Mouse (Mus musculus) liver, adult 2 months (tissue): ENCODE data around the gene Mtmr4. TPM values are rescaled to one million over a fixed set of nuclear protein-coding genes. Genes with fewer than 3 reads are reported as not detected.

ENCODE experiments used
- DNase-seq: peaks from one replicate; pipeline ENCODE4 v3.0.0-alpha.2; 2011; ENCODE audit warnings: low read depth, low spot score; ENCODE audit errors: extremely low read depth
- H3K27ac ChIP-seq: fragments of 200-500 bp; replicated peaks from 2 replicates; pipeline ENCODE4 v1.5.1; 2012; ENCODE audit warnings: low read depth, mild to moderate bottlenecking, control low read depth, inconsistent platforms, low read length; ENCODE audit not compliant: insufficient read depth
- H3K27me3 ChIP-seq: fragments of 200-500 bp; 2 replicates; pipeline ENCODE4 v1.6.1; 2012; ENCODE audit warnings: mild to moderate bottlenecking, moderate library complexity, low read length, inconsistent platforms; ENCODE audit not compliant: control insufficient read depth, insufficient read depth
- H3K36me3 ChIP-seq: fragments of 200-500 bp; 2 replicates; pipeline ENCODE4 v1.6.1; 2012; ENCODE audit warnings: low read length, inconsistent platforms; ENCODE audit not compliant: control insufficient read depth, insufficient read depth
- H3K4me1 ChIP-seq: fragments of 200-500 bp; 2 replicates; pipeline ENCODE4 v1.6.1; 2011; ENCODE audit warnings: low read length; ENCODE audit not compliant: control insufficient read depth, insufficient read depth
- H3K4me3 ChIP-seq: fragments of 200-500 bp; 2 replicates; pipeline ENCODE4 v1.5.1; 2011; ENCODE audit warnings: low read depth, mild to moderate bottlenecking, control low read depth, low read length, moderate library complexity; ENCODE audit not compliant: insufficient read depth
- H3K79me2 ChIP-seq: fragments of 200-500 bp; 2 replicates; pipeline ENCODE4 v1.6.1; 2012; ENCODE audit warnings: inconsistent platforms, mild to moderate bottlenecking, low read length, moderate library complexity; ENCODE audit not compliant: control insufficient read depth, insufficient read depth
- H3K9ac ChIP-seq: fragments of 200-500 bp; 2 replicates; pipeline ENCODE4 v1.6.1; 2012; ENCODE audit warnings: low read depth, mild to moderate bottlenecking, control low read depth, inconsistent platforms, low read length
- CTCF ChIP-seq: fragments of 200-500 bp; IDR thresholded peaks from 2 replicates; pipeline ENCODE4 v1.5.1; 2011; ENCODE audit warnings: low read depth, low read length, control low read depth
- POLR2A ChIP-seq: fragments of 200-500 bp; IDR thresholded peaks from 2 replicates; pipeline ENCODE4 v1.6.1; 2011; ENCODE audit warnings: low read length, control low read depth; ENCODE audit not compliant: insufficient read depth; ENCODE audit errors: extremely low read depth
- WGBS: fragments of 180-500 bp; shearing (Covaris S2); methylation state at CpG from one replicate; pipeline ENCODE4 v1.1.7; 2018; 5-methylcytosine and 5-hydroxymethylcytosine counted together
- polyA plus RNA-seq: library from polyadenylated mRNA; depleted of rRNA; stranded (reverse); fragments of >200 nt; gene quantifications from 2 replicates; pipeline ENCODE4 v1.2.3, GENCODE M21; 2012; rRNA removed
- total RNA-seq: library from RNA; depleted of rRNA; stranded (reverse); fragments of >200 nt; gene quantifications from 2 replicates; pipeline ENCODE4 v1.2.3, GENCODE M21; 2014; rRNA removed

Gene Mtmr4
- total RNA-seq (13.4 and 18.6 TPM in 2 replicates), polyA plus RNA-seq (18.1 and 22.9 TPM in 2 replicates)

DNA sequence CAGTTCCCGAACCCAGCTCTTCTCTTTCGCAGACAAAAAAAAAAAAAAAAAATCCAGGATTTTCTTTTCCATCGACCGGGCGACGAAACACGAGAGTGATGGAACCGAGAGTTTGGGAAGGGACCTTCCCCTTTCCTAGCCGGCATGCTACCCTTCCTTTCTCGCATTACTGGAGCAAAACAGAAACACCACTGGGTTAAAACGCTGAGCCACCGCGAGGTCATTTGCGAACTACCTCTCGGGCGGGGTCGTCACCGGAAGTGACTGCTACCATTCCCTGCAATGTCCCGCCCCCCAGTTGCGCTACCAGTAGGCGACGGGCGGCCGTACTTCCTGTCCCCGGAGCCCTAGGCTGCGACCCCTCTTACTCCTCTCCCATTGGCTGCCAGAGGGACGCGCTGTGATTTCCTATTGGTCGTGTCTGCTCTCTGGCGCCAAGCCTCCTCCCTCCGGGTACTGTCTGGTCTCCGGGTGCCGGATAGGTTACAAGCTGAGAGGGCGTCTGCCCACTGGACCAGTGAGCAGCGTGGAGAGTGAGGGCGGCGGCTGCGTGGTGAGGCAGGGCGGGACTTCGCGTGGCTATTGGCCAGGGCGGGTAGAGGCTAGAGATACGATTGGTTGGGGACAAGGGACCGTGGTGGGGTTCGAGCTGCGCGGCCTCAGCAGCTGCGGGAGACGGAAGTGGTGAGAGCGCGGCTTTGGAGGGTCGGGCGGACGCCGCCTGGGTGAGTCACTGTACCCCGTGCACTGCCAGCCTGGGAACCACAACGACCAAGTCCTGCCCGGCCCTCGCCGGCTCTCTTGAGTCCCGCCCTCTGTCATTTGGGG, at the start of gene Mtmr4:
Gene Mtmr4 (plus strand): TSS at position 637 of the 828 bp plus-strand sequence.
- no peaks in the 10 kb centered on the region for H3K27me3 ChIP-seq
- peak; percentile 97 for DNase-seq
- peaks cover 12% of the 10 kb centered on the region; the same call in 1 of the 2 replicates for H3K79me2 ChIP-seq
- H3K36me3 ChIP-seq = no peaks in the 10 kb centered on the region
- under 1% methylated on average over 61 of the region's 61 CpGs for WGBS
- H3K4me3 ChIP-seq = peak within 1 kb of the TSS; percentile 77
- TF ChIP-seq CTCF (no peak), POLR2A (peak; percentile 84)
- H3K4me1 ChIP-seq = peaks cover 23% of the 10 kb centered on the region
- H3K27ac ChIP-seq = peak within 1 kb of the TSS; percentile 97
- H3K9ac ChIP-seq = peak within 1 kb of the TSS; percentile 93

DNA sequence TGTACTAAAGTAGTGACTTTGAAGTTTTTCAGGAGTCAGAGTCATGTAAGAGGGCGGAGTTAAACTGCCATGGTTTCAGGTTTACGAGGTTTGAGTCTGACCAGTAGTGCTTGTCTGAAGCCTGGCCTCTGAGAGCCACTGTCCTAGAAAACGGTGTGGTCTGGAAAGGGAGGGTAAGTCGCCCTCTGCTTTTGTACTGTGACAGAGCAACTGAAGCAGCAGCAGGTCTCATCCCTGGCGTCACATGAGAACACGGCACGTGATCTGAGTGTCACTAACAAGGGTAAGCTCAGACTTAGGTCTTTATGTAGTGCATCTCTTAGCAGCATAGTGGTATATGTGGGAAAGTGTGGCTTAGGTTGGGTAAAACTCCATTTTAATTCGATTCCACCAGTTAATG, 49.7 kb upstream of the Mtmr4 start:
- Histone ChIP-seq H3K27me3 (no peaks in the 10 kb centered on the region), H3K79me2 (no peaks in the 10 kb centered on the region), H3K36me3 (no peaks in the 10 kb centered on the region), H3K27ac (no peak overlapping the region), H3K4me1 (no peaks in the 10 kb centered on the region), H3K9ac (no peak overlapping the region), H3K4me3 (no peak overlapping the region)
- no peak for DNase-seq
- 61% methylated on average over 8 of the region's 8 CpGs for WGBS
- no peak for TF ChIP-seq CTCF
- TF ChIP-seq POLR2A = no peak

DNA sequence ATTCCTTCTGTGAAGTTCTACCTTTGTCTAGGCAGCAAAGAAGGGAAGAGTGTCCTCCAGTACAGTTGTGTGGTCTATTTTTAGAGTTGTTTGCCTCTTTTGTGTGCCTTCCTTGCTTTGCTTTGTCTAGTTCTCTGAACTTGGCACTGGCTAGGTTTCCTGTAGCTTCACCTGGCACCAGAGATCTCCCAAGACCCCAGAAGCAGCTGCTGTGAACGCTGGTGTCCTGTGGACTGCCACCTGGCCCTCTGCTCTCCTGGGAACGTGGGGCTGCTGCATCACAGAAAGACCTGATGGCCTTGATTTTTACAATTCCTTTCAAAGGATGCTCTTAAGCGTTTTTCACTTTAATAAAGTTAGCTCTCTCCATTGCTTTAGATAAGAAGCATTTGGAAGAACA, 49.1 kb upstream of the Mtmr4 start:
- Histone ChIP-seq H3K4me1 (no peaks in the 10 kb centered on the region), H3K9ac (no peak overlapping the region), H3K27ac (no peak overlapping the region), H3K36me3 (no peaks in the 10 kb centered on the region), H3K79me2 (no peaks in the 10 kb centered on the region), H3K27me3 (no peaks in the 10 kb centered on the region), H3K4me3 (no peak overlapping the region)
- no peak for TF ChIP-seq CTCF
- 57% methylated on average over 3 of the region's 3 CpGs for WGBS
- no peak for DNase-seq

DNA sequence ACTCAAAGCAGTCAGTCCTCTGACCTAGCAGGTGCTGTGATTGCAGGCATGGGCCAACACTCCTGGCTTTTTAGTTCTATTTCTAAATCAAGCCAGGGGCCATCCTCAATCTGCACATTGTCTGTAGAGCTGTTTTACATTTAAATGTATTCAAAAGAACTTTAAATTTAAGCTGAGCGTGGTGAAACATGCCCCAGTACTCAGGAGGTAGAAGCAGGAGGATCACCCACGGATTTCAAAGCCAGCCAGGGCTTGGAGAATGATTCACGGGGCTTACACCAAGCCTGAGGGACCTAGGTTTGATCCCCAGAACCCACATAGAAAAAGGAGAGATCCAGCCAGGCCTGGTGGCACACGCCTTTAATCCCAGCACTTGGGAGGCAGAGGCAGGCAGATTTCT, 38.6 kb upstream of the Mtmr4 start:
- 94% methylated on average over 4 of the region's 4 CpGs for WGBS
- H3K4me3 ChIP-seq = no peak overlapping the region
- no peak overlapping the region for H3K27ac ChIP-seq
- H3K9ac ChIP-seq = no peak overlapping the region
- H3K27me3 ChIP-seq = no peaks in the 10 kb centered on the region
- no peak for DNase-seq
- TF ChIP-seq CTCF = no peak
- no peak for TF ChIP-seq POLR2A
- H3K36me3 ChIP-seq = no peaks in the 10 kb centered on the region
- H3K79me2 ChIP-seq = no peaks in the 10 kb centered on the region
- no peaks in the 10 kb centered on the region for H3K4me1 ChIP-seq

DNA sequence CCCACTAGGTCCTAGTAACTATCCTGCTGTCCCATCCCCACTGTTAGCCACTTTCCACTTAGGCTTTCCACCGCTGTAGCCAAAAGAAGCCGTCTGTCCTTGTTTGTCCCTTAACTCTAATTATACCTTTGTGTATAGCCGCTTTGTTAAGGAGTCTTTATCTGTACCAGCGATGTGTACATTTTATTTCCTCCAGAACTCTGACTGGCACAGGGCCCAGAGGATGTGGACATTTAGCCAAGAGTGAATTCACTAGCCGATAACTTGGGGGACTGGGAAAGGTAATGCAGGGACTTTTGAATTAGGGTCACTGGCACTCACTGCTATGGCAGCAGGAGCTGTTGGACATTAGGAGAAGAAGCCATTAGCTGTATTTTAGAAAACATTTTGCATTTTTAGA, 37.6 kb upstream of the Mtmr4 start:
- no peak overlapping the region for H3K4me3 ChIP-seq
- H3K27me3 ChIP-seq = no peaks in the 10 kb centered on the region
- DNase-seq = no peak
- no peak overlapping the region for H3K9ac ChIP-seq
- WGBS = 49% methylated on average over 5 of the region's 5 CpGs
- H3K79me2 ChIP-seq = no peaks in the 10 kb centered on the region
- no peaks in the 10 kb centered on the region for H3K36me3 ChIP-seq
- TF ChIP-seq POLR2A (no peak), CTCF (no peak)
- no peak overlapping the region for H3K27ac ChIP-seq
- H3K4me1 ChIP-seq = no peaks in the 10 kb centered on the region

DNA sequence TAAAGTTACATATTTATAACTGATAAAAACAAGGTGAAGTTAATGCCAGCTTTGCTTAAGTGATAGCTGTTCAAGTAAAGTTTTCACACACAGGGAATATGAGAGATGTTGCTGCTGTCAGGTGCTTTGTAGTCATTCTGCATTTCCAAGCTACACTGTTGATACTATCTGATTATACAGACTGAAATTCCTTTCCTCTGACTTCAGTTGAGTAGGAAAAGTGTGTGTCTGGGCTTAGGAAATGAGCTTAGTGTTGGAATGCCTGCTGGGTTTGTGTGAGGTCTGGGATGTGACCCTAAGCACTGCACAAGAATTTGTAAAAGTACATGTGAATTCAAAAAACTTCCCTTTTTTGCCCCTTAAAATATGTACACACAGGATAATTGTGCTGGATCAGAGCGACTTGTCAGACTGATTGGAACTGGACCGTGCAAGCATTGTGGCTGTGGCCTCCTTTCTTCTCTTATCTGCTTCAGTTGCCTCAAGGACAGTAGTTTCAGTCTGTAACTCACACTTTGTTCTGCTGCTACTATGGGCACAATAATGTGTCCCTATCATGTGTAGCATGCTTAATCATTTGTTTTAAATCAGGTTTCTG, 36.8 kb upstream of the Mtmr4 start:
- TF ChIP-seq CTCF (no peak), POLR2A (no peak)
- no peak overlapping the region for H3K9ac ChIP-seq

More for the DNA sequence above, 36.8 kb upstream of the Mtmr4 start:
- no peaks in the 10 kb centered on the region for H3K79me2 ChIP-seq
- no peaks in the 10 kb centered on the region for H3K27me3 ChIP-seq
- 58% methylated on average over 2 of the region's 2 CpGs for WGBS
- no peak for DNase-seq
- no peak overlapping the region for H3K4me3 ChIP-seq
- no peaks in the 10 kb centered on the region for H3K4me1 ChIP-seq
- H3K36me3 ChIP-seq = no peaks in the 10 kb centered on the region
- H3K27ac ChIP-seq = no peak overlapping the region
